Mouse (Mus musculus): ENCODE measurements at regions not wholly inside any gene's neighbourhood (a gene's known extent, or its start where the extent isn't known, plus 50 kb on each side); places are given as distances from the start of the nearest gene placed in this dataset.

- Histone ChIP-seq H3K79me2 (ENCODE audit: control insufficient read depth, insufficient read depth) (no peaks in the 10 kb centered on the region), H3K36me3 (ENCODE audit: control insufficient read depth, insufficient read depth) (no peaks in the 10 kb centered on the region), H3K27me3 (ENCODE audit: control insufficient read depth, insufficient read depth, insufficient read length) (no peaks in the 10 kb centered on the region), H3K79me3 (ENCODE audit: low read depth) (no peaks in the 10 kb centered on the region), H3ac (ENCODE audit: control insufficient read depth, insufficient read length, low read depth) (no peak overlapping the region), H3K4me3 (ENCODE audit: insufficient read depth, poor library complexity, severe bottlenecking) (no peak overlapping the region)
- TF ChIP-seq MYOD1 (IDR thresholded peaks at IDR 0.05; ENCODE audit: control insufficient read depth, insufficient read length, low read depth) (no peak), MYOG (IDR thresholded peaks at IDR 0.05; ENCODE audit: control insufficient read depth, extremely low read depth, insufficient read length) (no peak), USF1 (IDR thresholded peaks at IDR 0.05; ENCODE audit: low read depth) (no peak), MAX (IDR thresholded peaks at IDR 0.05) (no peak), FOSL1 (IDR thresholded peaks at IDR 0.05; ENCODE audit: insufficient read depth, low read length, poor library complexity, severe bottlenecking) (no peak), CEBPB (IDR thresholded peaks at IDR 0.05; ENCODE audit: low read depth) (no peak), CTCF (IDR thresholded peaks at IDR 0.05; ENCODE audit: control insufficient read depth, insufficient read depth, insufficient read length) (no peak)
Observed at GRCm38 (mm10) chr13:25856549-25856948, 586.2 kb upstream of the Nrsn1 start.

GRCm38 (mm10) chr13:25848156-25848555 lies 577.9 kb upstream of the Nrsn1 start:
- H3K36me3 ChIP-seq (ENCODE audit: control insufficient read depth, insufficient read depth): no peaks in the 10 kb centered on the region

GRCm38 (mm10) chr13:25838237-25838636 lies 567.9 kb upstream of the Nrsn1 start:
- Histone ChIP-seq H3K79me2 (ENCODE audit: control insufficient read depth, insufficient read depth) (no peaks in the 10 kb centered on the region), H3K79me3 (ENCODE audit: low read depth) (no peaks in the 10 kb centered on the region), H3K36me3 (ENCODE audit: control insufficient read depth, insufficient read depth) (no peaks in the 10 kb centered on the region), H3K27me3 (ENCODE audit: control insufficient read depth, insufficient read depth, insufficient read length) (no peaks in the 10 kb centered on the region), H3ac (ENCODE audit: control insufficient read depth, insufficient read length, low read depth) (no peak overlapping the region), H3K4me3 (ENCODE audit: insufficient read depth, poor library complexity, severe bottlenecking) (no peak overlapping the region)
- TF ChIP-seq MAX (IDR thresholded peaks at IDR 0.05): no peak
- no peak for TF ChIP-seq CEBPB (IDR thresholded peaks at IDR 0.05; ENCODE audit: low read depth)
- TF ChIP-seq FOSL1 (IDR thresholded peaks at IDR 0.05; ENCODE audit: insufficient read depth, low read length, poor library complexity, severe bottlenecking): no peak
- TF ChIP-seq MYOD1 (IDR thresholded peaks at IDR 0.05; ENCODE audit: control insufficient read depth, insufficient read length, low read depth): no peak
- TF ChIP-seq USF1 (IDR thresholded peaks at IDR 0.05; ENCODE audit: low read depth): no peak
- TF ChIP-seq MYOG (IDR thresholded peaks at IDR 0.05; ENCODE audit: control insufficient read depth, extremely low read depth, insufficient read length): no peak
- no peak for TF ChIP-seq CTCF (IDR thresholded peaks at IDR 0.05; ENCODE audit: control insufficient read depth, insufficient read depth, insufficient read length)

More at GRCm38 (mm10) chr13:25848156-25848555, 577.9 kb upstream of the Nrsn1 start:
- Histone ChIP-seq H3ac (ENCODE audit: control insufficient read depth, insufficient read length, low read depth) (no peak overlapping the region), H3K79me2 (ENCODE audit: control insufficient read depth, insufficient read depth) (no peaks in the 10 kb centered on the region), H3K4me3 (ENCODE audit: insufficient read depth, poor library complexity, severe bottlenecking) (no peak overlapping the region), H3K79me3 (ENCODE audit: low read depth) (no peaks in the 10 kb centered on the region), H3K27me3 (ENCODE audit: control insufficient read depth, insufficient read depth, insufficient read length) (no peaks in the 10 kb centered on the region)
- no peak for TF ChIP-seq MYOD1 (IDR thresholded peaks at IDR 0.05; ENCODE audit: control insufficient read depth, insufficient read length, low read depth)
- TF ChIP-seq USF1 (IDR thresholded peaks at IDR 0.05; ENCODE audit: low read depth): no peak
- TF ChIP-seq MAX (IDR thresholded peaks at IDR 0.05): no peak
- TF ChIP-seq CTCF (IDR thresholded peaks at IDR 0.05; ENCODE audit: control insufficient read depth, insufficient read depth, insufficient read length): no peak
- TF ChIP-seq MYOG (IDR thresholded peaks at IDR 0.05; ENCODE audit: control insufficient read depth, extremely low read depth, insufficient read length): no peak
- TF ChIP-seq FOSL1 (IDR thresholded peaks at IDR 0.05; ENCODE audit: insufficient read depth, low read length, poor library complexity, severe bottlenecking): no peak
- no peak for TF ChIP-seq CEBPB (IDR thresholded peaks at IDR 0.05; ENCODE audit: low read depth)

- no peaks in the 10 kb centered on the region for H3K27me3 ChIP-seq (ENCODE audit: control insufficient read depth, insufficient read depth, insufficient read length)
- no peak overlapping the region for H3ac ChIP-seq (ENCODE audit: control insufficient read depth, insufficient read length, low read depth)
- H3K79me3 ChIP-seq (ENCODE audit: low read depth): no peaks in the 10 kb centered on the region
- H3K36me3 ChIP-seq (ENCODE audit: control insufficient read depth, insufficient read depth): no peaks in the 10 kb centered on the region
- no peak overlapping the region for H3K4me3 ChIP-seq (ENCODE audit: insufficient read depth, poor library complexity, severe bottlenecking)
- H3K79me2 ChIP-seq (ENCODE audit: control insufficient read depth, insufficient read depth): no peaks in the 10 kb centered on the region
- TF ChIP-seq MYOG (IDR thresholded peaks at IDR 0.05; ENCODE audit: control insufficient read depth, extremely low read depth, insufficient read length) (no peak), FOSL1 (IDR thresholded peaks at IDR 0.05; ENCODE audit: insufficient read depth, low read length, poor library complexity, severe bottlenecking) (no peak), USF1 (IDR thresholded peaks at IDR 0.05; ENCODE audit: low read depth) (no peak)
Observed at GRCm38 (mm10) chr13:25829146-25829924, 559.0 kb upstream of the Nrsn1 start.

- Histone ChIP-seq H3K36me3 (ENCODE audit: control insufficient read depth, insufficient read depth) (no peaks in the 10 kb centered on the region), H3K79me3 (ENCODE audit: low read depth) (no peaks in the 10 kb centered on the region), H3K4me3 (ENCODE audit: insufficient read depth, poor library complexity, severe bottlenecking) (no peak overlapping the region), H3K27me3 (ENCODE audit: control insufficient read depth, insufficient read depth, insufficient read length) (no peaks in the 10 kb centered on the region), H3K79me2 (ENCODE audit: control insufficient read depth, insufficient read depth) (no peaks in the 10 kb centered on the region), H3ac (ENCODE audit: control insufficient read depth, insufficient read length, low read depth) (no peak overlapping the region)
- TF ChIP-seq MAX (IDR thresholded peaks at IDR 0.05): no peak
- no peak for TF ChIP-seq FOSL1 (IDR thresholded peaks at IDR 0.05; ENCODE audit: insufficient read depth, low read length, poor library complexity, severe bottlenecking)
- TF ChIP-seq MYOD1 (IDR thresholded peaks at IDR 0.05; ENCODE audit: control insufficient read depth, insufficient read length, low read depth): no peak
- TF ChIP-seq MYOG (IDR thresholded peaks at IDR 0.05; ENCODE audit: control insufficient read depth, extremely low read depth, insufficient read length): no peak
- no peak for TF ChIP-seq CEBPB (IDR thresholded peaks at IDR 0.05; ENCODE audit: low read depth)
- no peak for TF ChIP-seq USF1 (IDR thresholded peaks at IDR 0.05; ENCODE audit: low read depth)
- no peak for TF ChIP-seq CTCF (IDR thresholded peaks at IDR 0.05; ENCODE audit: control insufficient read depth, insufficient read depth, insufficient read length)
Observed at GRCm38 (mm10) chr13:25808564-25809253, 538.4 kb upstream of the Nrsn1 start.
